Mouse (Mus musculus): ENCODE data around the gene Cdkn2d. TPM values are rescaled to one million over a fixed set of nuclear protein-coding genes. Genes with fewer than 3 reads are reported as not detected.
A peak's percentile ranks its signal among the peaks of the same experiment; 100 is the strongest.

The Cdkn2d gene
- polyA plus RNA-seq, 1 experiment, result 98.6 TPM

GRCm38 (mm10) chr9:21243826-21244427 is 47.3 kb downstream of the Cdkn2d start:
- no peak overlapping the region for H3K27ac ChIP-seq (ENCODE audit: control insufficient read depth, insufficient read depth, low read depth, low read length)
- no peaks in the 10 kb centered on the region for H3K36me3 ChIP-seq (ENCODE audit: control insufficient read depth, insufficient read depth, low read length)

GRCm38 (mm10) chr9:21241343-21241742 is 49.9 kb downstream of the Cdkn2d start:
- no peak overlapping the region for H3K27ac ChIP-seq (ENCODE audit: control insufficient read depth, insufficient read depth, low read depth, low read length)
- TF ChIP-seq CTCF (IDR thresholded peaks at IDR 0.05; ENCODE audit: control insufficient read depth, insufficient read depth, insufficient replicate concordance, low read depth, low read length) (peak; percentile 94), POLR2A (IDR thresholded peaks at IDR 0.05; ENCODE audit: control insufficient read depth, low read depth, low read length) (no peak)
- H3K27me3 ChIP-seq (ENCODE audit: control insufficient read depth, insufficient read depth, low read length), result no peaks in the 10 kb centered on the region
- H3K4me3 ChIP-seq (ENCODE audit: control insufficient read depth, low read depth, low read length), result no peak overlapping the region
- H3K4me1 ChIP-seq (ENCODE audit: control insufficient read depth, insufficient read depth, low read length), result peaks cover 25% of the 10 kb centered on the region
- no peaks in the 10 kb centered on the region for H3K36me3 ChIP-seq (ENCODE audit: control insufficient read depth, insufficient read depth, low read length)

More at GRCm38 (mm10) chr9:21243826-21244427, 47.3 kb downstream of the Cdkn2d start:
- Histone ChIP-seq H3K27me3 (ENCODE audit: control insufficient read depth, insufficient read depth, low read length) (no peaks in the 10 kb centered on the region), H3K4me1 (ENCODE audit: control insufficient read depth, insufficient read depth, low read length) (peaks cover 17% of the 10 kb centered on the region), H3K4me3 (ENCODE audit: control insufficient read depth, low read depth, low read length) (peak overlapping the region; percentile 12)
- TF ChIP-seq POLR2A (IDR thresholded peaks at IDR 0.05; ENCODE audit: control insufficient read depth, low read depth, low read length) (no peak), CTCF (IDR thresholded peaks at IDR 0.05; ENCODE audit: control insufficient read depth, insufficient read depth, insufficient replicate concordance, low read depth, low read length) (no peak)

GRCm38 (mm10) chr9:21239465-21239848 is 51.8 kb downstream of the Cdkn2d start:
- TF ChIP-seq CTCF (IDR thresholded peaks at IDR 0.05; ENCODE audit: control insufficient read depth, insufficient read depth, insufficient replicate concordance, low read depth, low read length) (no peak), POLR2A (IDR thresholded peaks at IDR 0.05; ENCODE audit: control insufficient read depth, low read depth, low read length) (no peak)
- Histone ChIP-seq H3K4me3 (ENCODE audit: control insufficient read depth, low read depth, low read length) (peak overlapping the region; percentile 90), H3K27me3 (ENCODE audit: control insufficient read depth, insufficient read depth, low read length) (no peaks in the 10 kb centered on the region), H3K4me1 (ENCODE audit: control insufficient read depth, insufficient read depth, low read length) (peaks cover 24% of the 10 kb centered on the region), H3K36me3 (ENCODE audit: control insufficient read depth, insufficient read depth, low read length) (no peaks in the 10 kb centered on the region), H3K27ac (ENCODE audit: control insufficient read depth, insufficient read depth, low read depth, low read length) (no peak overlapping the region)

GRCm38 (mm10) chr9:21238733-21239464 is 52.3 kb downstream of the Cdkn2d start, which contains the start of gene Keap1:
Keap1 (minus strand) TSS chr9:21239361.
- H3K27ac ChIP-seq (ENCODE audit: control insufficient read depth, insufficient read depth, low read depth, low read length), result peak within 1 kb of the TSS; percentile 81
- H3K4me3 ChIP-seq (ENCODE audit: control insufficient read depth, low read depth, low read length), result peak within 1 kb of the TSS; percentile 90
- no peaks in the 10 kb centered on the region for H3K27me3 ChIP-seq (ENCODE audit: control insufficient read depth, insufficient read depth, low read length)
- TF ChIP-seq POLR2A (IDR thresholded peaks at IDR 0.05; ENCODE audit: control insufficient read depth, low read depth, low read length), result peak; percentile 57
- TF ChIP-seq CTCF (IDR thresholded peaks at IDR 0.05; ENCODE audit: control insufficient read depth, insufficient read depth, insufficient replicate concordance, low read depth, low read length), result no peak
- H3K36me3 ChIP-seq (ENCODE audit: control insufficient read depth, insufficient read depth, low read length), result no peaks in the 10 kb centered on the region
- peaks cover 18% of the 10 kb centered on the region for H3K4me1 ChIP-seq (ENCODE audit: control insufficient read depth, insufficient read depth, low read length)

Other genes starting within 250 kb of the Cdkn2d start
- gene Zglp1, start 224.3 kb downstream of the Cdkn2d start, polyA plus RNA-seq (2012; rRNA removed), result 1.7 and 2.4 TPM in 2 replicates
- 0.11 and 0.36 TPM in 2 replicates for gene Gm49373, start 218.3 kb downstream of the Cdkn2d start, polyA plus RNA-seq (2012; rRNA removed)
- gene Fdx1l, start 217.8 kb downstream of the Cdkn2d start, polyA plus RNA-seq (2012; rRNA removed), result 26.1 and 28.7 TPM in 2 replicates
- 5.1 and 5.3 TPM in 2 replicates for gene Gm38431, start 199.4 kb downstream of the Cdkn2d start, polyA plus RNA-seq (2012; rRNA removed)
- gene Raver1, start 199.4 kb downstream of the Cdkn2d start, polyA plus RNA-seq (2012; rRNA removed), result 71.1 and 78.7 TPM in 2 replicates
- 11.4 and 12.5 TPM in 2 replicates for gene Tyk2, start 160.2 kb downstream of the Cdkn2d start, polyA plus RNA-seq (2012; rRNA removed)
- gene Cdc37, start 141.4 kb downstream of the Cdkn2d start, polyA plus RNA-seq (2012; rRNA removed), result 38.1 and 40.6 TPM in 2 replicates
- 80.2 and 82.0 TPM in 2 replicates for gene Pde4a, start 125.7 kb downstream of the Cdkn2d start, polyA plus RNA-seq (2012; rRNA removed)
- gene Keap1, start 52.0 kb downstream of the Cdkn2d start, polyA plus RNA-seq (2012; rRNA removed), result 46.9 and 52.8 TPM in 2 replicates
- gene S1pr5, start 43.0 kb downstream of the Cdkn2d start, polyA plus RNA-seq (2012; rRNA removed), result not detected in 2 replicates
- 27.5 and 31.8 TPM in 2 replicates for gene Atg4d, start 26.1 kb downstream of the Cdkn2d start, polyA plus RNA-seq (2012; rRNA removed)
- gene Kri1, start 3.4 kb downstream of the Cdkn2d start, polyA plus RNA-seq (2012; rRNA removed), result 35.0 and 36.9 TPM in 2 replicates
- gene Ap1m2, start 20.9 kb upstream of the Cdkn2d start, polyA plus RNA-seq (2012; rRNA removed), result 3.0 and 3.8 TPM in 2 replicates
- gene Slc44a2, start 29.3 kb upstream of the Cdkn2d start, polyA plus RNA-seq (2012; rRNA removed), result 35.1 and 47.1 TPM in 2 replicates
- 81.9 and 82.1 TPM in 2 replicates for gene Ilf3, start 76.5 kb upstream of the Cdkn2d start, polyA plus RNA-seq (2012; rRNA removed)
- 19.6 and 23.2 TPM in 2 replicates for gene Qtrt1, start 120.4 kb upstream of the Cdkn2d start, polyA plus RNA-seq (2012; rRNA removed)
- gene Dnm2, start 133.5 kb upstream of the Cdkn2d start, polyA plus RNA-seq (2012; rRNA removed), result 158 and 183 TPM in 2 replicates
- 21.3 and 22.4 TPM in 2 replicates for gene Tmed1, start 218.8 kb upstream of the Cdkn2d start, polyA plus RNA-seq (2012; rRNA removed)
- 0.17 and 0.23 TPM in 2 replicates for gene AB124611, start 234.8 kb upstream of the Cdkn2d start, polyA plus RNA-seq (2012; rRNA removed)

Data from testis, adult 2 months (tissue).